Mouse (Mus musculus) E14TG2a.4 (cell line): ENCODE measurements at regions not wholly inside any gene's neighbourhood (a gene's known extent, or its start where the extent isn't known, plus 50 kb on each side); places are given as distances from the start of the nearest gene placed in this dataset.

Source experiments
- CTCF ChIP-seq: conservative IDR thresholded peaks from 2 replicates; pipeline ENCODE4 v1.5.1; 2014; ENCODE audit warnings: low read length
- NANOG ChIP-seq: IDR thresholded peaks from 2 replicates; pipeline ENCODE4 v1.6.1; 2014; ENCODE audit warnings: borderline replicate concordance, low read length, mixed read lengths
- POU5F1 ChIP-seq: IDR thresholded peaks from 2 replicates; pipeline ENCODE4 v1.6.1; 2014; ENCODE audit warnings: low read length, borderline replicate concordance

DNA sequence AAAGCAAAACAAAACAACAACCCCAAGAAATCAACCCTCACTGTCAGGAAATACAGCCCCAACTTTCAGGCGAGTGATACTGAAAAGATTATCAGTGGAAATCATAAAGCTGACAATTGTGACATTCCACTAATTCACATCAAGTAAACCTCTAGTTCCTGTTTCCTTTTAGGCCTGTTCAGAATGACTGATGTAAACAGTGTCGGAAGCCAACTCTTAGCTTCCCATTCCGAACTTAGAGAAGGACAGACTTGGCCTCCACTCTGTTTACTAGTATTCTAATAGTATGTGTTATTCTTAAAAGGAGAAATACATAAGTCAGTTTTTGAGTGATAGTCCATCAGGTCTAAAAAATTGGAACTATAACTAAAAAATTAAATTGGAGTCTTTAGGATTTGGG, 223.9 kb upstream of the Rnd3 start:
- no peak for TF ChIP-seq NANOG
- no peak for TF ChIP-seq CTCF
- TF ChIP-seq POU5F1: no peak
